Mouse (Mus musculus) monocyte, adult 5-6 weeks (primary cell): ENCODE data around the gene Gm20518. TPM values are rescaled to one million over a fixed set of nuclear protein-coding genes. Genes with fewer than 3 reads are reported as not detected.

Source experiments
- ATAC-seq: fragments of 153-309, 156-312 bp; replicated peaks from 2 replicates; pipeline ENCODE4 v1.8.0; 2017; ENCODE audit warnings: mild to moderate bottlenecking; ENCODE audit not compliant: low TSS enrichment, insufficient number of reproducible peaks, severe bottlenecking, poor library complexity, low FRiP score
- total RNA-seq: library from RNA; stranded (forward); fragments of 200-1000, 200-491, 200-594 nt; gene quantifications from 3 replicates; pipeline ENCODE4 v1.2.3, GENCODE M21; 2017

The Gm20518 gene
- total RNA-seq, 1 experiment from 2014 or later: 2.5 TPM

DNA sequence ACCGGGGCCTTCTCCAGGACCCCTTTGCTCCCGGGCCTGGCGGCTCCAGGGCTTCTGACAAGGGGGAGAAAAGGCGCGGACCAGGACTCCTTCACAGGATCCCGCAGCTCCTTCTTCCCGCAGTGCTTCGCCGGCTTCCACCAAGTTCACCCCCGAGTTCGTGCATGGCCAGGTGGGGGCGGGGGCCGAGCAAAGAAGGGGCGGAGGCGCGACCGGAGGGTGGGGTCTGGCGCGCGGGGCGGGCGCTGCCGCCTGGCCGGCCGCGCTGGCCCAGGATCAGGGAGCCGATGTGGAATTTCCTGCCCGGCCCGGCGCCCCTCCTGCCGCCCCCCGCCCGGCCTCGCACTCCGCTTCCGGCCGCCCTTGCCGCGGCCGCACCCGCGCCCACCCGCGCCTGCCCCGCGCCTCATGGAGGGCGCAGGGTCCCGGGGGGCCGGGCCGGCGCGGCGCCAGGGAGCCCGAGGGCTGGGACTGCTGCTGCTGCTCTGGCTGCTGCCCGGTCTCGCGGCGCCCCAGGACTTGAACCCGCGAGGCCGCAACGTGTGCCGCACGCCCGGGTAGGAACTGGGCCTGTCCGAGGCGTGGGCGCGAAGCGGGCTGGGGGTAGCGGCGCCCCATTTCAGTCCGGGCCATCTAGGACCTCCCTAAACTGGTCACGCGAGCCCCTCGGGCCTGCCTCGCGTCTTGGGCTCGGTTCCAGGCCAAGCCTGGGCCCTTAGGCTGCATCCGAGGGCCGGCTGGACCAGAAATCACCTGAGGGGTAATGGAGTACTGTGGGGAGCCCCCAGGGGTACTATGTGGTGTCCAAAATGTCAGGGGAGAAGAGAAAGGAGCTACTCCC is 94.3 kb downstream of the Gm20518 start, which contains the start of gene Scarf2:
TSS of gene Scarf2 (plus strand) at position 312 of the 841 bp plus-strand sequence.
- no peak for ATAC-seq

DNA sequence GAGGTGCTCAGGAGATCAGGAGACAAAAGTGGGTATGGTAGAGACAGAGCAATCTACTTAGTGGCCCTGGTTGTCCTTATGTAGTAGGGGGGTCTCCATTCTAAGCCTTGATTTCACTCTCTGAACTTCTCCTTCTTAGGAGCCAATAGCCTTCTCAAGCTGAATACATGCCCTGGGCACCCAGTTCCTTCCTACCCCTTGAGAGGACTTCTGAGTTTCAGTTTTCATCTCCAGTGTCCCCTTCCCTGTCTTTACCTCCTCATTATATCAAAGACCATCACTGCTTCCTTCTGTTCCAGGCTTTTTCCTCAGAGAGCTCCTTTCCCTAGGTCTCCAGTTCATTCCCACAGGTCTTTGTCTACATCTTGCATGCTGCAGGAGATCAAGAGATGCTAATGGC is 95.0 kb downstream of the Gm20518 start:
- no peak for ATAC-seq

DNA sequence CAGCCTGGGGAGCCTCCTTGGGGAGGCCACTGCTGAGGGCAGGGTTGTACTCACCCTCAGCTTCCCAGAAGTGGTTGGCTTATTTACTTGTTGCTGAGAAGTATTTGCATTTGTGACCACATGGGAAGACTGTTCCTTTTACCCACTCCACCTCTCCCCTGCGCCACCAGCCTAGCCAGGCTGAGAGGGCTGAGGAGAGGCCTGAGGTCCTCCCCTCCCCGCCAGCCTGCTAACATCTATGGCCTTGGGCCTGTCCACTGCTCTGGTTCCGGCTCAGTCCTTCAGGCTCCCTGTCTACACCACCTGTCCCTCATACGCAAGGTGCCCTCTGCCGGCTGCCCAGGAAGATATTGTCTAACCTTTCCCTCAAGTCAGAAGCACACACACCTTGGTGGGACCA is 95.8 kb downstream of the Gm20518 start:
- no peak for ATAC-seq

DNA sequence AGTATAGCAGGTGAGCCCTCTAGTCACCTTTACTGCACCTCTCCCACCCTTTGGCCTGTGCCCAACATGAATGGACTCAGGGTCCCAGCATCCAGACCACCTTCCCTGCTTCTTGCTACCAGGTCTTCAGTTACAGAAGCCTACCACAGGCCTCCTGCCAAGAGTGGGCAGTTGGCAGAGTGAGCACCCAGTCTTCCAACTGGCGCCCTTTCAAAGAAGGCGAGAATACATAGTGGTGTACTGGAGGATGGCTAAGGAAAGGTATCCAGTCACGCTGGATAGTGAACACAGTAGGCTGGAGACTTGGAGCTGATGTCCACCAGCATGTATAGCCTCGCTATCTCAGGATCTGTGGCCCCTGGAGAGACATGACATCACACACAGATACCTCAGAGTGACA is 97.4 kb downstream of the Gm20518 start:
- no peak for ATAC-seq

DNA sequence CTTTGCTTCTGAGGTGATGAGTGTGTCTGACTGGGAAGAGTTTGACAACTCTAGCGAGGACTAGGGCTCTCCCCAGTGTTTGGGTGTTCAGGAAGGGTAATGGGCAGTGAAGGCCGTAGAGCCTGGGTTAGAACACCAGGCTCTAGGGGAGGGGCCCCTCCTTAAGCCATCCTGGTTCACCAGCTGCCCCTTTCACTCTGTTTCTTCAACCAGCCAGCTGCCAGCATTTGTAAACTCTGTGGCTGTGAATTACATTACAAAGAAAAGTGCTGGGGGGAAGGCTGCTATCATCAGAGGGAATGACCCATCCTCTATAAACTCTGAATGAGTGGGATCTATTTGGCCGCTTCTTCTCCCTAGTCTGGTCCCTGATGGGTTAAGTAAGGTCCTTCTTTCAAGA is 98.7 kb downstream of the Gm20518 start:
- no peak for ATAC-seq

DNA sequence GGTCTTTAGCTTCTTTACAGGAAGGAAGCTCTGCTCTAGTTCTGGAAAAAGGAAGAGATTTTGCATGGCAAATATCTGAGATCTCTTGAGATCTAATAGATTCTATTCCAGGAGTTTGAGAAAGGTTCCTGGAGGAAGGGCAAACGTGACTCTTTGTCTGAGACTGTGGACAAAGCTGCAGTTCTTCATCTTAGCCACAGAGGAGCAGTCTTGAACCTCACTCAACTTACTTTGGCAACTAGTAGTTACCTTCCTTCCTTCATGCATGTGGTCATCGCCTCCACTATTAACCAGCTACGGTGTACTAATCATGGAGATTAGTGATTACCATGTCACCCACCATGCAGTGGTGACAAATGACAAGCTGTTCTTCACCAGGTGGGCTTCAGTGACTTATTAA is 106.1 kb downstream of the Gm20518 start:
- no peak for ATAC-seq

Other genes starting within 250 kb of the Gm20518 start
- not detected in 3 replicates for gene Ccdc74a, start 245.2 kb downstream of the Gm20518 start, total RNA-seq
- 55.5 to 92.1 TPM (median 65.8 TPM) in 3 replicates for gene Med15, start 158.8 kb downstream of the Gm20518 start, total RNA-seq
- gene Klhl22, start 132.1 kb downstream of the Gm20518 start, total RNA-seq: 5.0 to 8.2 TPM (median 6.7 TPM) in 3 replicates
- 0.19 to 0.21 TPM in 2 of 3 replicates, not detected in the other for gene Scarf2, start 94.4 kb downstream of the Gm20518 start, total RNA-seq
- gene B830017H08Rik, start 58.5 kb downstream of the Gm20518 start, total RNA-seq: not detected in 3 replicates
- 0.43 to 7.7 TPM (median 6.5 TPM) in 3 replicates for gene Car15, start 53.3 kb downstream of the Gm20518 start, total RNA-seq
- gene Tssk1, start 2.6 kb upstream of the Gm20518 start, total RNA-seq: 0.67 TPM in 1 of 3 replicates, not detected in the others
- 24.9 to 38.2 TPM (median 37.0 TPM) in 3 replicates for gene Dgcr2, start 6.9 kb upstream of the Gm20518 start, total RNA-seq
- gene Tssk2, start 7.0 kb upstream of the Gm20518 start, total RNA-seq: 2.2 TPM in 1 of 3 replicates, not detected in the others
- gene Ess2, start 19.7 kb upstream of the Gm20518 start, total RNA-seq: 35.2 to 48.5 TPM (median 39.7 TPM) in 3 replicates
- not detected in 3 replicates for gene Gsc2, start 23.4 kb upstream of the Gm20518 start, total RNA-seq
- 28.5 to 36.6 TPM (median 33.8 TPM) in 3 replicates for gene Slc25a1, start 36.5 kb upstream of the Gm20518 start, total RNA-seq
- not detected in 3 replicates for gene Vpreb2, start 88.8 kb upstream of the Gm20518 start, total RNA-seq
- gene Dgcr6, start 161.2 kb upstream of the Gm20518 start, total RNA-seq: 0.67 to 3.5 TPM (median 1.3 TPM) in 3 replicates
- gene Prodh, start 198.5 kb upstream of the Gm20518 start, total RNA-seq: 6.4 to 11.0 TPM (median 7.1 TPM) in 3 replicates
- 0.38 TPM in 1 of 3 replicates, not detected in the others for gene Rtn4r, start 236.0 kb upstream of the Gm20518 start, total RNA-seq